Mouse (Mus musculus) adrenal gland, postnatal 10 days (tissue): ENCODE data around the gene Mon2. TPM values are rescaled to one million over a fixed set of nuclear protein-coding genes. Genes with fewer than 3 reads are reported as not detected.
A peak's percentile ranks its signal among the peaks of the same experiment; 100 is the strongest.
"Not testable (repeated sequence)": the region's sequence is repeated elsewhere in the genome, so short reads cannot be mapped to it uniquely, and the experiment has no call there.

ENCODE experiments used
- DNase-seq: peaks from one replicate; pipeline ENCODE4 v3.0.0; 2021; ENCODE audit warnings: mixed read lengths
- total RNA-seq, 2 experiments: library from RNA; stranded (reverse); gene quantifications; 2 replicates each; pipeline ENCODE4 v1.2.3; 2021

Mon2 gene
- total RNA-seq, 2 experiments from 2014 or later = 62.0 to 78.6 TPM

- no peak for DNase-seq
Observed at GRCm38 (mm10) chr10:122991648-122992047, 84.7 kb downstream of the Mon2 start.

- no peak for DNase-seq
Observed at GRCm38 (mm10) chr10:122991053-122991452, 85.3 kb downstream of the Mon2 start.

- DNase-seq = no peak
Observed at GRCm38 (mm10) chr10:122990606-122991005, 85.7 kb downstream of the Mon2 start.

GRCm38 (mm10) chr10:122989916-122990315, 86.4 kb downstream of the Mon2 start:
- DNase-seq = no peak

GRCm38 (mm10) chr10:122988372-122988771, 87.9 kb downstream of the Mon2 start:
- no peak for DNase-seq

- peak; percentile 50 for DNase-seq
Observed at GRCm38 (mm10) chr10:122987671-122988128, 88.6 kb downstream of the Mon2 start.

- peak; percentile 86 for DNase-seq
Observed at GRCm38 (mm10) chr10:122986320-122987225, 89.7 kb downstream of the Mon2 start.

GRCm38 (mm10) chr10:122985515-122986319, 90.6 kb downstream of the Mon2 start:
- DNase-seq = peak; percentile 89

- DNase-seq = no peak
Observed at GRCm38 (mm10) chr10:122985252-122985514, 91.1 kb downstream of the Mon2 start.

GRCm38 (mm10) chr10:122984531-122985251, 91.6 kb downstream of the Mon2 start:
- no peak for DNase-seq

- no peak for DNase-seq
Observed at GRCm38 (mm10) chr10:122983579-122984530, 92.5 kb downstream of the Mon2 start.

- no peak for DNase-seq
Observed at GRCm38 (mm10) chr10:122982909-122983578, 93.3 kb downstream of the Mon2 start.

GRCm38 (mm10) chr10:122980123-122980522, 96.2 kb downstream of the Mon2 start:
- DNase-seq = no peak

- no peak for DNase-seq
Observed at GRCm38 (mm10) chr10:122979356-122979755, 96.9 kb downstream of the Mon2 start.

- DNase-seq = no peak
Observed at GRCm38 (mm10) chr10:122976038-122976437, 100.3 kb downstream of the Mon2 start.

- DNase-seq = no peak
Observed at GRCm38 (mm10) chr10:122973241-122973640, 103.1 kb downstream of the Mon2 start.

- DNase-seq = no peak
Observed at GRCm38 (mm10) chr10:122970188-122970587, 106.1 kb downstream of the Mon2 start.

GRCm38 (mm10) chr10:122966421-122966820, 109.9 kb downstream of the Mon2 start:
- no peak for DNase-seq

- not testable (repeated sequence) for DNase-seq
Observed at GRCm38 (mm10) chr10:122965650-122966049, 110.7 kb downstream of the Mon2 start.

- DNase-seq = no peak
Observed at GRCm38 (mm10) chr10:122964241-122964636, 112.1 kb downstream of the Mon2 start.
